Mouse (Mus musculus): ENCODE data around the gene Fam234b.

DNA sequence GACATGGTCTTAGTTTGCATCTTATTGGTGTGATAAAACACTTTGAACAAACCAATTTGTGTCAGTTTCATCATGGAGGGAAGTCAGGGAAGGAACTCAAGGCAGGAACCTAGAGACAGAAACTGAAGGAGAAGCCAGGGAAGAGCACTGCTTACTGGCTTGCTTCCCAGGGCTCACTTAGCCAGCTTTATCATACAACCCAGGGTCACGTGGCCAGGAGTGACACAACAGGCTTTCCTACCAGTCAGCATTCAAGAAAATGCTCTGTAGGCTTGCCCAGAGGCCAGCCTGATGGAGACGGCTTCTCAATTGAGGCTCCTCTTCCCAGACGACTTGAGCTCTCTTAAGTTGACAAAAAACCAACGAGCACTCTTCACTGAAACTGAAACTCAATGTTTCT, 2.9 kb upstream of the Fam234b start:
- no peak for TF ChIP-seq GATA1 (IDR thresholded peaks at IDR 0.05; ENCODE audit: borderline replicate concordance, low read length)
- no peak for TF ChIP-seq FLI1 (IDR thresholded peaks at IDR 0.05; ENCODE audit: low read length)
